Mouse (Mus musculus): ENCODE results near the gene Wdr83. TPM values are rescaled to one million over a fixed set of nuclear protein-coding genes. Genes with fewer than 3 reads are reported as not detected.
A peak's percentile ranks its signal among the peaks of the same experiment; 100 is the strongest.
"Not testable (repeated sequence)": the region's sequence is repeated elsewhere in the genome, so short reads cannot be mapped to it uniquely, and the experiment has no call there.

The Wdr83 gene
- 10 to 100 TPM; 27.5 to 36.1 TPM for total RNA-seq (2021)
- long read RNA-seq, experiment 1, partial matches to known transcripts: 0 of 13 reads
- long read RNA-seq, experiment 1, other reads (novel, unspliced or antisense): 2 of 13 reads
- long read RNA-seq, experiment 2, transcript Wdr83-201 (9 exons, 1,238 nt): major isoform, 8 of 24 reads
- long read RNA-seq, experiment 2, partial matches to known transcripts: 6 of 24 reads
- long read RNA-seq, experiment 2, other reads (novel, unspliced or antisense): 5 of 24 reads

- no peak for DNase-seq (ENCODE audit: low spot score in 2 of 2)
- intact Hi-C loops (cut with DNase I): loop anchor here (10.0 kb wide), 1 partner anchor 214 kb away; the partner anchor contains the start of genes Orc6 and Vps35
Measured at GRCm38 (mm10) chr8:85081216-85081555, at the start of gene Wdr83. Gene Wdr83 (minus strand): TSS chr8:85081306.

GRCm38 (mm10) chr8:85123691-85124090 lies 42.6 kb upstream of the Wdr83 start:
- intact Hi-C loops (cut with DNase I): no loop called here
- DNase-seq (ENCODE audit: low spot score in 2 of 2): no peak

GRCm38 (mm10) chr8:85122995-85123394 lies 41.9 kb upstream of the Wdr83 start, which contains the start of gene Zfp791:
Gene Zfp791 (minus strand): TSS chr8:85123095.
- intact Hi-C loops (cut with DNase I): no loop called here
- no peak for DNase-seq (ENCODE audit: low spot score in 2 of 2)

- intact Hi-C loops (cut with DNase I); DNase-seq (ENCODE audit: low spot score in 2 of 2): not testable (repeated sequence)
Measured at GRCm38 (mm10) chr8:85120251-85120650, 39.1 kb upstream of the Wdr83 start.

- intact Hi-C loops (cut with DNase I): no loop called here
- peak; percentile 76 to 83 for DNase-seq (ENCODE audit: low spot score in 2 of 2)
Measured at GRCm38 (mm10) chr8:85119052-85119981, 38.2 kb upstream of the Wdr83 start.

GRCm38 (mm10) chr8:85116984-85117383 lies 35.9 kb upstream of the Wdr83 start:
- intact Hi-C loops (cut with DNase I): no loop called here
- DNase-seq (ENCODE audit: low spot score in 2 of 2): no peak

GRCm38 (mm10) chr8:85115501-85115900 lies 34.4 kb upstream of the Wdr83 start:
- intact Hi-C loops (cut with DNase I): no loop called here
- DNase-seq (ENCODE audit: low spot score in 2 of 2): no peak

GRCm38 (mm10) chr8:85113241-85113640 lies 32.1 kb upstream of the Wdr83 start:
- DNase-seq (ENCODE audit: low spot score in 2 of 2): no peak
- intact Hi-C loops (cut with DNase I): no loop called here

GRCm38 (mm10) chr8:85100076-85100665 lies 19.1 kb upstream of the Wdr83 start:
- no peak for DNase-seq (ENCODE audit: low spot score in 2 of 2)
- intact Hi-C loops (cut with DNase I): no loop called here

- intact Hi-C loops (cut with DNase I): no loop called here
Measured at GRCm38 (mm10) chr8:85096850-85097249, 15.7 kb upstream of the Wdr83 start.

GRCm38 (mm10) chr8:85096196-85096595 lies 15.1 kb upstream of the Wdr83 start:
- DNase-seq (ENCODE audit: low spot score in 2 of 2): no peak
- intact Hi-C loops (cut with DNase I): no loop called here

More at GRCm38 (mm10) chr8:85096850-85097249, 15.7 kb upstream of the Wdr83 start:
- no peak for DNase-seq (ENCODE audit: low spot score in 2 of 2)

GRCm38 (mm10) chr8:85095566-85095965 lies 14.5 kb upstream of the Wdr83 start:
- intact Hi-C loops (cut with DNase I): no loop called here
- DNase-seq (ENCODE audit: low spot score in 2 of 2): no peak

- intact Hi-C loops (cut with DNase I): no loop called here
- no peak for DNase-seq (ENCODE audit: low spot score in 2 of 2)
Measured at GRCm38 (mm10) chr8:85095051-85095450, 13.9 kb upstream of the Wdr83 start.

- DNase-seq (ENCODE audit: low spot score in 2 of 2): no peak
- intact Hi-C loops (cut with DNase I): no loop called here
Measured at GRCm38 (mm10) chr8:85091526-85092090, 10.5 kb upstream of the Wdr83 start.

GRCm38 (mm10) chr8:85090856-85091255 lies 9.8 kb upstream of the Wdr83 start:
- intact Hi-C loops (cut with DNase I): no loop called here
- DNase-seq (ENCODE audit: low spot score in 2 of 2): no peak

GRCm38 (mm10) chr8:85088771-85089170 lies 7.7 kb upstream of the Wdr83 start:
- no peak for DNase-seq (ENCODE audit: low spot score in 2 of 2)
- intact Hi-C loops (cut with DNase I): loop anchor here (10.0 kb wide), 1 partner anchor 206 kb away; the partner anchor contains the start of genes Orc6 and Vps35

- intact Hi-C loops (cut with DNase I): loop anchor here (10.0 kb wide), 1 partner anchor 209 kb away; the partner anchor contains the start of genes Orc6 and Vps35
- DNase-seq (ENCODE audit: low spot score in 2 of 2): no peak
Measured at GRCm38 (mm10) chr8:85086238-85086637, 5.1 kb upstream of the Wdr83 start.

- no peak for DNase-seq (ENCODE audit: low spot score in 2 of 2)
- intact Hi-C loops (cut with DNase I): loop anchor here (10.0 kb wide), 1 partner anchor 210 kb away; the partner anchor contains the start of genes Orc6 and Vps35
Measured at GRCm38 (mm10) chr8:85084633-85085032, 3.5 kb upstream of the Wdr83 start.

GRCm38 (mm10) chr8:85083108-85083813 lies 2.2 kb upstream of the Wdr83 start, which contains the start of gene Man2b1:
Gene Man2b1 (plus strand): TSS chr8:85083270.
- DNase-seq (ENCODE audit: low spot score in 2 of 2): peak; percentile 89 to 93
- intact Hi-C loops (cut with DNase I): loop anchor here (2.0 to 10.0 kb wide), 2 partner anchors 88 to 212 kb away; partner anchors contain the start of genes Orc6 and Vps35

Measured in left cerebral cortex, postnatal 14 days (tissue).